Mouse (Mus musculus) intestine, embryonic 16.5 days (tissue): ENCODE results near the gene Lrrc32. TPM values are rescaled to one million over a fixed set of nuclear protein-coding genes. Genes with fewer than 3 reads are reported as not detected.

Source experiments
- ATAC-seq: fragments of 200-750 bp; cut with Nextera tagmentation; 2 replicates; pipeline ENCODE4 v1.8.0; 2017; ENCODE audit warnings: moderate TSS enrichment, moderate library complexity
- H3K27ac ChIP-seq: fragments of 300-500 bp; sonication (generic); 2 replicates; pipeline ENCODE4 v1.5.1; 2014; ENCODE audit warnings: mild to moderate bottlenecking, low read length
- H3K27me3 ChIP-seq: fragments of 300-500 bp; sonication (generic); replicated peaks from 2 replicates; pipeline ENCODE4 v1.6.1; 2014; ENCODE audit warnings: low read length, control low read depth, mixed read lengths; ENCODE audit not compliant: control insufficient read depth, insufficient read depth
- H3K36me3 ChIP-seq: fragments of 300-500 bp; sonication (generic); 2 replicates; pipeline ENCODE4 v1.6.1; 2014; ENCODE audit warnings: low read length, control low read depth; ENCODE audit not compliant: control insufficient read depth, insufficient read depth
- H3K4me1 ChIP-seq: fragments of 300-500 bp; sonication (generic); 2 replicates; pipeline ENCODE4 v1.6.1; 2014; ENCODE audit warnings: low read length, control low read depth, mixed read lengths; ENCODE audit not compliant: control insufficient read depth, insufficient read depth
- H3K4me2 ChIP-seq: fragments of 300-500 bp; sonication (generic); 2 replicates; pipeline ENCODE4 v1.6.1; 2014; ENCODE audit warnings: low read depth, low read length, control low read depth
- H3K4me3 ChIP-seq: fragments of 300-500 bp; sonication (generic); 2 replicates; pipeline ENCODE4 v1.5.1; 2014; ENCODE audit warnings: mild to moderate bottlenecking, low read length
- H3K9ac ChIP-seq: fragments of 300-500 bp; sonication (generic); 2 replicates; pipeline ENCODE4 v1.6.1; 2014; ENCODE audit warnings: low read depth, low read length
- H3K9me3 ChIP-seq: fragments of 300-500 bp; sonication (generic); 2 replicates; pipeline ENCODE4 v1.6.1; 2016; ENCODE audit warnings: low read length, control low read depth; ENCODE audit not compliant: control insufficient read depth
- WGBS: fragments of 180-500 bp; shearing (Covaris S2); extraction: QIAGEN DNeasy Blood & Tissue Kit; methylation state at CpG from one replicate; pipeline ENCODE4 v1.1.7; 2014; 5-methylcytosine and 5-hydroxymethylcytosine counted together
- polyA plus RNA-seq: library from polyadenylated mRNA; unstranded; fragments of >200 nt; fragmentation: Nextera tagmentation; extraction: Ambion mirVana; gene quantifications from 2 replicates; pipeline ENCODE4 v1.2.1, GENCODE M21; 2015

Gene Lrrc32
- polyA plus RNA-seq, 1 experiment from 2014 or later = 11.3 TPM

GRCm38 (mm10) chr7:98535882-98536281 is 46.8 kb downstream of the Lrrc32 start:
- 68% methylated on average over 4 of the region's 4 CpGs for WGBS
- H3K9me3 ChIP-seq = no peaks in the 10 kb centered on the region

GRCm38 (mm10) chr7:98537210-98537966 is 48.3 kb downstream of the Lrrc32 start:
- Histone ChIP-seq H3K4me2 (no peak overlapping the region), H3K27me3 (peaks cover 2% of the 10 kb centered on the region; the same call in 1 of the 2 replicates), H3K36me3 (no peaks in the 10 kb centered on the region), H3K9ac (no peak overlapping the region), H3K4me1 (peaks cover 10% of the 10 kb centered on the region), H3K9me3 (no peaks in the 10 kb centered on the region), H3K27ac (peak overlapping the region; percentile 71), H3K4me3 (no peak overlapping the region)
- WGBS = 33% methylated on average over 10 of the region's 10 CpGs
- ATAC-seq = peak; percentile 41; the same call in 1 of the 2 replicates

More at GRCm38 (mm10) chr7:98535882-98536281, 46.8 kb downstream of the Lrrc32 start:
- Histone ChIP-seq H3K4me3 (no peak overlapping the region), H3K36me3 (no peaks in the 10 kb centered on the region), H3K4me2 (no peak overlapping the region), H3K27ac (no peak overlapping the region), H3K9ac (no peak overlapping the region), H3K4me1 (peaks cover 10% of the 10 kb centered on the region), H3K27me3 (peaks cover 2% of the 10 kb centered on the region; the same call in 1 of the 2 replicates)
- ATAC-seq = no peak

- H3K27ac ChIP-seq = peak overlapping the region; percentile 71
- no peaks in the 10 kb centered on the region for H3K36me3 ChIP-seq
- H3K4me3 ChIP-seq = no peak overlapping the region
- H3K4me2 ChIP-seq = no peak overlapping the region
- ATAC-seq = no peak
- no peak overlapping the region for H3K9ac ChIP-seq
- 53% methylated on average over 8 of the region's 8 CpGs for WGBS
- peaks cover 10% of the 10 kb centered on the region for H3K4me1 ChIP-seq
- no peaks in the 10 kb centered on the region; the same call in 1 of the 2 replicates for H3K27me3 ChIP-seq
- no peaks in the 10 kb centered on the region for H3K9me3 ChIP-seq
These were observed 49.0 kb downstream of the Lrrc32 start for GRCm38 (mm10) chr7:98537967-98538573.

GRCm38 (mm10) chr7:98540879-98541278 is 51.8 kb downstream of the Lrrc32 start:
- H3K27ac ChIP-seq = no peak overlapping the region
- H3K27me3 ChIP-seq = no peaks in the 10 kb centered on the region
- no peak overlapping the region for H3K9ac ChIP-seq
- H3K4me3 ChIP-seq = no peak overlapping the region
- WGBS = 74% methylated on average over 2 of the region's 2 CpGs
- H3K9me3 ChIP-seq = no peaks in the 10 kb centered on the region
- no peaks in the 10 kb centered on the region for H3K36me3 ChIP-seq
- no peak overlapping the region for H3K4me2 ChIP-seq
- ATAC-seq = no peak
- peaks cover 15% of the 10 kb centered on the region for H3K4me1 ChIP-seq

GRCm38 (mm10) chr7:98541564-98541963 is 52.5 kb downstream of the Lrrc32 start:
- Histone ChIP-seq H3K27me3 (no peaks in the 10 kb centered on the region), H3K4me1 (peaks cover 15% of the 10 kb centered on the region), H3K9ac (no peak overlapping the region), H3K9me3 (no peaks in the 10 kb centered on the region), H3K36me3 (no peaks in the 10 kb centered on the region), H3K4me3 (no peak overlapping the region), H3K27ac (no peak overlapping the region), H3K4me2 (no peak overlapping the region)
- 68% methylated on average over 5 of the region's 5 CpGs for WGBS
- ATAC-seq = peak; percentile 78

- H3K36me3 ChIP-seq = no peaks in the 10 kb centered on the region
- no peak overlapping the region for H3K4me2 ChIP-seq
- ATAC-seq = no peak
- H3K27me3 ChIP-seq = no peaks in the 10 kb centered on the region
- WGBS = 83% methylated on average over 3 of the region's 3 CpGs
- H3K9ac ChIP-seq = no peak overlapping the region
- peaks cover 14% of the 10 kb centered on the region for H3K4me1 ChIP-seq
- no peak overlapping the region for H3K27ac ChIP-seq
- no peak overlapping the region for H3K4me3 ChIP-seq
- no peaks in the 10 kb centered on the region for H3K9me3 ChIP-seq
These were observed 53.2 kb downstream of the Lrrc32 start for GRCm38 (mm10) chr7:98542267-98542666.

- Histone ChIP-seq H3K9ac (no peak overlapping the region), H3K4me1 (peaks cover 11% of the 10 kb centered on the region), H3K27ac (no peak overlapping the region), H3K36me3 (no peaks in the 10 kb centered on the region), H3K4me2 (no peak overlapping the region), H3K9me3 (no peaks in the 10 kb centered on the region), H3K4me3 (no peak overlapping the region), H3K27me3 (no peaks in the 10 kb centered on the region)
- 63% methylated on average over 6 of the region's 6 CpGs for WGBS
- ATAC-seq = no peak
These were observed 53.7 kb downstream of the Lrrc32 start for GRCm38 (mm10) chr7:98542731-98543142.

GRCm38 (mm10) chr7:98543853-98544370 is 54.8 kb downstream of the Lrrc32 start:
- Histone ChIP-seq H3K36me3 (no peaks in the 10 kb centered on the region), H3K27me3 (no peaks in the 10 kb centered on the region), H3K4me1 (peaks cover 5% of the 10 kb centered on the region; the same call in 1 of the 2 replicates), H3K27ac (no peak overlapping the region), H3K4me2 (no peak overlapping the region), H3K4me3 (no peak overlapping the region), H3K9me3 (no peaks in the 10 kb centered on the region), H3K9ac (0 out of 2 replicates have a peak overlapping the region, but pooled peaks have one; percentile 16)
- WGBS = 69% methylated on average over 11 of the region's 11 CpGs
- no peak for ATAC-seq

- Histone ChIP-seq H3K27me3 (no peaks in the 10 kb centered on the region), H3K36me3 (no peaks in the 10 kb centered on the region), H3K9me3 (no peaks in the 10 kb centered on the region), H3K4me3 (no peak overlapping the region), H3K9ac (no peak overlapping the region), H3K4me2 (no peak overlapping the region), H3K27ac (no peak overlapping the region), H3K4me1 (peaks cover 5% of the 10 kb centered on the region; the same call in 1 of the 2 replicates)
- ATAC-seq = peak; percentile 29; the same call in 1 of the 2 replicates
- 63% methylated on average over 3 of the region's 3 CpGs for WGBS
These were observed 55.5 kb downstream of the Lrrc32 start for GRCm38 (mm10) chr7:98544556-98544955.
